Mouse (Mus musculus): ENCODE measurements around the gene H2-DMb2.

DNA sequence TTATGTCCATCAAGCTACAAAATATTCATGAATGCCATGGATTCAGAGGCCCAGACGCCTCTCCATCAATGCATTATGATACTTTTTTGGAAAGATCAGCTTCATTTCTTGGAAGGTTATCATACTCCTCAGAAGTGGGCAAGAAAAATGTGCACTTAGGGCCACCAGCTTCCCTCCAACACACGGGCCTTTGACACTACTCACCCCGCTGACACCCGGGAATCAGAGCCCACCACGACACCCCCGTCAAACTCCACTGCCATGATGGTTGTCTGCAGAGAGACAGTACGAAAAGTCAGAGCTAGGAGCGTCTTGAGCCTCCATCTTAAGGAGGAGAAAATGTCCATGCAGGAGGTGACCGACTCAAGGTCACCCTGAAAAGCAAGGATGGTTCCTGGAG, 42.4 kb downstream of the H2-DMb2 start:
- no peak for TF ChIP-seq GATA1 (IDR thresholded peaks at IDR 0.05; ENCODE audit: low read length)
- TF ChIP-seq TAL1 (IDR thresholded peaks at IDR 0.05; ENCODE audit: low read length), result no peak
